Mouse (Mus musculus) naive thymus-derived CD4-positive, alpha-beta T cell, adult 2 months (primary cell): ENCODE data around the gene Hivep2.

ENCODE experiments used
- DNase-seq: peaks from one replicate; pipeline ENCODE4 v3.0.0-alpha.2; 2011; ENCODE audit warnings: low read depth

The Hivep2 gene

DNA sequence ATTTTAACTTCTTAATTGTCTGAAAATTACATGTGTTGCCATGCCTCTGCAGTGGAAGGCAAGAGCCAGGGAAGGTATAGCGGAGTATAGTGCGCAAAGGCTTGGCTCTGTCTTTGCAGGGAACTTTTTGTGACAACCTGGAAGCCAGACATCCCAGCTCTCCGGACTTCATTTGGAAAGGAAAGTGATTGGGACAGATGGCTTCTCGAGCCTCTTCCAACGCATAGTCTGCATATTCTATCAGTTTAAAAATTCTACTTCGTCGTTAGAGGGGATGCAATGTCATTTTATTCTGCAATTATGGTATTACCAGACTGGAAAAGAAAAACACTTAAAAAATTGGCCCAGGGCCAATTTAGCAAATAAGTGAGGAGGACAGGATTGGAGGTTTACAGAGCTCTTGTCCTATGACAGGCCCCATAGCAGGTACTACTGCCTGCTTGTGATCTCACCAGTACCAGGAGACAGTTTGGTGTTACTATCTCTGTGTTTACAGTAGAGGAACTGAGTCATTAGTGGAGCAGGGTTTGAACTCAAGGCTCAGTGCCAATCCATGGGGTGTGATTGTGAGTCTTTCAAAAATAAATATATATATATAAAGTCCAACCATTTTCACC is 7.8 kb downstream of the Hivep2 start:
- DNase-seq, result no peak

GRCm38 (mm10) chr10:13974472-13974871 is 8.6 kb downstream of the Hivep2 start:
- no peak for DNase-seq

DNA sequence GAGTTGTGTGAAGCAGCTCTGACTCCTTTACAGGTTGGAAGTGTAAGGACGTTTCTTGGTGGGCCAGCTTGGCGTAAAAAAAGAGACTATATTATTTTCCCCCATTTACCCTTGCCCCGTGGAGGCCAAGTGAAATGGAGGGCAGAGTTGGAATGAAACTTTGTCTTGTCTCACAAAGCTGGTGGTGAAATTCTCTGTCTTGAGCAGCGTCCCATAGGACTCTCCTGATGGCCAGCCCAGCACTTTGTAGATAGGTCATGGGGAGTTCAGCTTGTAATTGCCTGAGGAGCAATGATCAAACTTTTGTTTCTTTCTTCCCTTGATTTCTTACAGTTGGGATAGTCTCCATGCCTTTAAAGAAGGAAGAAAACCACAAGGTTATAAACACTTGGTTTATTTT is 10.0 kb downstream of the Hivep2 start:
- no peak for DNase-seq

DNA sequence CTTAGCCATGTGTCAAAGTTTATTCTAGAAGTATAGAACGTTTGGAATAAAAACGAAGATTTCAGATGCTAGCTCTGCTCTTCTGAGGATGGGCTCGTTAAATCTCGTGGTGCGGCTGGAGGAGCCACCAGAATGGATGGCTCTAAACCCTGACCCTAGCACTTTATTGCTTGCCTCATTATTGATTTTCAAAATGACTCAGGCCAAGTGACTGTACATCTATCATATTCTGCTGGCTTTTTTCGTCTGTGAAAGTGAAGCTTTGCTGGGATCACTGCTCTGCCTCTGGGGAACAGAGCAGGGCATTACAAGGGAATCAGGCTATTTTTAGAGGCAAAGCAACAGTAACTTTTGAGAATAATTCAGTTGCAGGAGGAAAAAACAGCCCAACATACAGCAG is 10.4 kb downstream of the Hivep2 start:
- DNase-seq, result no peak

DNA sequence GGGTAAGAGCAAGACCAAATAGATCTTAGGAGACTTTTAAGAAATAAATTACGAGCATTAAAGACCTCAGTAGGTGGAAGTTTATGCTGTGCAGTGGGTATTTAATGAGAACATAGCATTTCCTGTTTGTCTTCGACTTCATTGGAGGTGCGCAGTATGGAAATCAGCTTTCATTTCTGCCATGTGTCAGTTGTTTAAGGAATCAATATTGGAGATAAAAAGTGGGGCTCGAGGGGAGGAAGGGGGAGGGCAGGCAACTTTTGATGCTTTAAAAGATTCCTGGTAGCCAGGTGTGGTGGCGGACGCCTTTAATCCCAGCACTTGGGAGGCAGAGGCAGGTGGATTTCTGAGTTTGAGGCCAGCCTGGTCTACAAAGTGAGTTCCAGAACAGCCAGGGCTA is 16.4 kb downstream of the Hivep2 start:
- peak; percentile 72 for DNase-seq

- peak; percentile 94 for DNase-seq
These were observed 17.0 kb downstream of the Hivep2 start for GRCm38 (mm10) chr10:13982769-13983381.

DNA sequence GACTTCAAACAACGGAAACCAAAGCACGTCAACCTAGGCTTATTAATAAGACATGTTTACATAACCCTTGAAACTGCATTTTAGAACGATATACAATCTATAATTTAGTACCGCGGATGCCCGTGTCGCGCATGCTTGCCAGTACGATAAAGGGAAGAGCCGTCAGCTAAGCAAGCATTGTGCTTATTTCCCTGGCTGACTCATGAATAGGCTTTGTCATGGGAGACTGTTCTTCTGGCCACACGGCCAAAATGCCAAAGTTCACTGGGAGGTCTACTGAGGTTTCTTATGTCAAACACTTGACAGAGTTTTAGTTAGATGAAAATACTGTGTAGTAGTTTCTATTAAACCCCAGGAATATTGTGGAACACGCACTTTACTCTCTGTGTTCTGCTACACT is 17.8 kb downstream of the Hivep2 start:
- no peak for DNase-seq

DNA sequence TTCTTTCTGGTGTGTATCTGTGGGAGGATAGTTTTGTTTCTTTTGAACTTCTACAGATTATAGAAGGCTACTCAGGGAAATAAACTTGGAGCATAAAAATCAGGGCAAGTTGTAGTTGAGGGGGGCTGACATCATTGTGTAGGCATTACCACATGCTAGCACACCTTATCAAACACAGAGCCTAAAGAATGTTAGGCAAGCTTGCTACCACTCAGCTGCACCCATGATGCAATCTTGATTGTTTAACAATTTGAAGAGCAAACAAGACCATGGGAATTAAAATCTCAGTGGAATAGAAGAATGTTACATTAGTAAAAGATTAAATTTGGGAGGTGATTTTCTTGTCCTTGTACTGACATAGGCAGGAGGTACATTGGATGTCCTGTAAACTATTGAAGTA is 18.4 kb downstream of the Hivep2 start:
- DNase-seq, result no peak

DNA sequence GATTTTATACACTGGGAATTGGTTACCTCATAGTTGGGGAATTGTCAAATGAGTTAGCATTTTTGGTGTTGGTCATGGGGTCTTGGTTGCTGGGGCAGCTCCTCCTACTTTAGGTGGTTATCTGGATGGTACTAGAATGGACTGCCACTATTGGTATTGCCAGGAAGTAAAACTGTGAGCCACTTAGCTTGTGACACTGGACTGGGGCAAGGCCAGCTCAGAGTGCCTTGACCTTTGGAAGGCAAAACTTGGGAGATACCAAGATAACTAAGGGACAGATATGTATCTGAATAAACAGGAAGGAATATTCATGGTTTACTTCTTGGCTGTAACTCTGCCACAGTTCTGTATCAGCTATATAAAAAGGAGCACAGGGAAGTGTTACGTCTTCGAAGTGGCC is 20.7 kb downstream of the Hivep2 start:
- DNase-seq, result no peak

GRCm38 (mm10) chr10:13987336-13987735 is 21.5 kb downstream of the Hivep2 start:
- DNase-seq, result no peak

GRCm38 (mm10) chr10:13988280-13988679 is 22.4 kb downstream of the Hivep2 start:
- DNase-seq, result no peak

DNA sequence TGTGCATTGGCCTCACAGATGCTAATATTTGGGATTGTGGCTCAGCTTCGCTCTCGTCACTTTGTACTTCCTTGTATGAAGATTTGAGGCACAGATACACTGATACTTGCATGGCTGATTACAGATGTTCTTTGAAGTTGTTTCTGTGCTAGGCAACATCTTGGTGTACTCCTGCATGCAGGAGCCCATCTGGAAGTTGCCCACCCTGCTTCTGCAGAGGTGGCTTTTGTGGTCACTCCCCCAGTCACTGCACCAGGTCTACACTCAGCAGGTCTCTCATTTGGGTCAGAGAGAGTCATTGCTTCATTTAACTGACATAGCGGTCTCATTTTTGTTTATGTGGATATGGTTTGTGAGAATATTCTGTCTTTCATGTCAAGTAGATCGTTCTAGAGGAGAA is 22.9 kb downstream of the Hivep2 start:
- DNase-seq, result no peak

DNA sequence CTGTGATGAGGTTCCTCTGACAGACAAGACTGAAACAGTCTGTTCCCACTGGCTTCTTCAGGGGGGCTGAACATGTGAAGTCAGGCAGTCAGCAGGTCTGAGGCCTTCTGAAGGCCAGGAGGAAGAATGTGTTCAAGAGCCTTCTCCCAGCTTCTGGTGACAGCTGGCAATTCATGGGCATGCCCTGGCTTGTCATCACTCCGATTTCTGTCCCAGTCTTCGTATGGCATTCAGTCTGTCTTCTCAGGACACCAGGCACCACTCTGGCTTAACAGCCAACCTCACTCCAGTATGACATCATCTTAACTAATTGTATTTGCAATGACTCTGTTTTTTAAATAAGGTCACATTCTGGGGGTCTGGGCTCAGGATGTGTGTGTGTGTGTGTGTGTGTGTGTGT is 25.0 kb downstream of the Hivep2 start:
- DNase-seq, result no peak

GRCm38 (mm10) chr10:13993411-13993810 is 27.5 kb downstream of the Hivep2 start:
- DNase-seq, result peak; percentile 87

GRCm38 (mm10) chr10:13997336-13997735 is 31.5 kb downstream of the Hivep2 start:
- DNase-seq, result peak; percentile 43

DNA sequence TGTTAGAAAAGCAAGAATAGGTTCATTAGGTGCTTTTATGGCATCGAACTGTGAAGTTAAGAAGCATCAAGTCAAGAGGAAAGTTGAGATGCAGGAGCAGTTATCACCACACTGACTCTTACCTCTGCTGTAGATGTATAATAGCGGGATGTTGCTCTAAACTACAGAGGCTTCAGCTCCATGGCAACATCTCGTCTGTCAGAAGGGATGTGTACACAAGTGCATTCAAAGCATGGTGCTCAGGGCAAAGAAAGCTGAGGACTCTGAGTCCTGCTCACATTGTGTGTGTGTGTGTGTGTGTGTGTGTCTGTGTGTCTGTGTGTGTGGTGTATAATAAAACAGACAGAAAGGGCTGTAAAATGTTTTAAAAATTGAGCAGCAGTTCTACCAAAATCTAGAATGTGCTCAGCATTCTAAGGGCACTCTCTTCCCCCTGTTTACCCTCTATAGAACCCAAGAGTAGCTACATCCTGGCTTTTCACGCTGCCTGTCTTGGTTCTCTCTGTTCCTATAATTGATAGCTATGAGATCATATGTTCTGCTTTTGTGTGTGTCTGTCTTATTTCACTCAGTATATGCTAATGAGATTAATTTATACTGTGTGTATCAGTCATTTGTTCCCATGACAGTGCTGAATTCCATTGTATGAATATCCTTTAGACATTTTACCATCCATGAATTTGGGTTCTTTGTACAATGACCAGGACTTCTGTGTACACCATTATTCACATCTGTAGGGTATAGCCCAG is 39.1 kb downstream of the Hivep2 start:
- DNase-seq, result peak; percentile 50

DNA sequence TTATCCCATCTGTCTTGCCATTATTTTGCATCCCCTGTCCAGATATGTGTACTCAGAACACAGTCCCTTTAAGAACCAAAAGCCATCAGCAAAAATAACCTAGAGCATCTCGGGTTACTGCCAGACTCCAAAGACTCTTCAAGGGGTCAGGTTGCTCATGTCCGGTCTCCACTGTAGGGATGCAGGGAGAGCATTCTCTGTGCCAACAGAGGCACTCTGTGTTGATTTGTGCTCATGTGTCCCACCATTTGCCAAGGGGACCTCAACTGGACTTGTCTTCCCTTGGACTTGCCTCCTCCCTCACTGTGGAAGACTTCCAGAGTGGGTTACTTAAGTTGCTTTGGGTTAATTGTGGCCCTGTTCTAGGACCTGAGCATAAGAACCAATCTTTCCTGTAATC is 43.8 kb downstream of the Hivep2 start:
- no peak for DNase-seq

DNA sequence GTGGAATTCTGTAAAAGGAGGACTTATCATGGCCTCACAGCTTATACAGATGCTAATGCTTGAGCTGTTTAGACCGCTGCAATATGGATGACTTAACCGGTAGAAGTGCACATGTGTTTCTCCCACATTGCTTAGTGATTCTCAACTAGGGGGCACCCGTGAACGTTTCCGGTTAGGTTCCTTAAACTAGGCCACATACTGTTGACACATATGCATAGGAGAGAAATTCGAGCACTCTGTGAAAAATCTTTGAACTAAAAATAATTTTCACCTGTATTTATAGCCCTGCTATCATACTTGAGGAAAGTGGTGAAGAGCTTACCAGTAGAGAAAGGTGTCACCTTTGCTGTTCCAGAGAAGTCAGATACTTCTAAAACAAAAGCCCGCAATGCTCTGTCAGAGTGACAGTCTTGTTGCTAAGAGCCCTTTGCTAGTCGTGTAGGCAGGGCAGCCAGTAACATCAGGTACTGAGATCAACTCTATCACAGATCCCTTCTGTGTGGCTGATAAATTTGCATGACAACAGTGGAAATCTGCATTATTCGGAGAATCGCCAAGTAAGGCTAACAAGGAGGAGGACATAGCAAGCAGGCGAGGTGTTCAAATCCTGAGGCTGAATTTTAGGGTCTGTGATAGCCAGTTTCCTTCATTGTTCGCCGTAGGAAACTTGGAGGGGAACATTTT is 50.6 kb downstream of the Hivep2 start:
- peak; percentile 63 for DNase-seq

DNA sequence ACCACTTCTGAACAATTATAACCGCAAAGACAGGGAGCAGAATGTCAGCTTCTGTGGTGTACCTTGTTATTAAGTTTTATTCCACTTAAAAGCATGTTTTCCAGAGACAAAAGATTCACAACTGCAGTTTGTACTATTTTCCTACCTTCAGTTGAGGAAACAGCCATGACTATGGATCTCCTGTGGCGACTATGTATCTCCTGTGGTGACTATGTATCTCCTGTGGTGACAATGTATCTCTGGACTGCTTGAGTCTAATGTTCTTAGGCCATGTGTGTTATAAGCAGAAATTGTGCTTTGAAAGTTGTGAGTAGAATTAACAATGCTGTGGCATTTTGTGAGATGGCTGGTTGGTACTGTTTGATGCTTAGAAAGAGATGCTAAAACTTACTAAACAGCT is 51.5 kb downstream of the Hivep2 start:
- DNase-seq, result no peak

DNA sequence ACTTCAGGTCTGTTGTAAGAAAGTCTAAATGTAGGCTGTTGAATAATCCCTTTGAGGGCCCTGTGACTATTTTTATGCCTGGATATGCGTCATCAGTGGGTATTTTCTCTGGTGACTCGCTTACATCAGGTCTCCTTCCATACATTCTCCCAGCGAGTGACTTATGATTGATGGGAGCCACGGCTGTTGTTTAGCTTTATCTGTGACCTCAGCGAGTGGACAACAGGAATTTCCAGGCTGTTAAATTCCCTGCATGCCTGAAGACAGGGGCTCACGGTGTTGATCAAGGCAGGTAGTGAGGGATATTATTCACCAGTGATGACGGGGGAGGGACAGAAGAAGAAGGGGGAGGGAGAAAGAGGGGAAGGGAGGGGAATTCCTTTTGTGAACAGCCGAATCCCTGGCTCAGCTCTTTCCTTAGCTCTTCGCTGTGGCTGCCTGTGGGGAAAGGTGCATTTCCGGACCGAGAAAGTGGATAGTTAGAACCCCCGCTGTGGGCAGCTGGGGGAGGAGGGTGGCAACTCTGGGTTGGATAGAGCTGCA is 52.0 kb downstream of the Hivep2 start:
- peak; percentile 48 for DNase-seq

DNA sequence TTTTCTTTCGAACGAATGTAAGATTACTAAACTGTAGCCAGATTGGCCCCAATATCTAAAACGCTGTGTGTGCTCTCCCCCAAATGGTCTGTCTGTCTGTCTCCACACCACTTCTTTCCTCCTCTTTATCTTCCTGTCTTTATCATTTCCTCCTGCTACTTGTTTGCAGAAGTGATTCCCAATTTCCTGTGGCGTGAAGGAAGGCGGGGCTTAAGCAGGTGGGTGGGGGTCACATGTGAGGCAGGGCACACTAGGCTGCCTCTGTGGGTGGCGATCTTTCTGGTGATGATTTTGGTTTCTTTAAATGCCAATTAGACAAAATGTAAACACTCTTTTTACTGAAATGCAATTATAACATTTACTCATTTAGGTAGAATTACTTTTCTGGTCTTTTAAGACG is 52.8 kb downstream of the Hivep2 start:
- no peak for DNase-seq

- no peak for DNase-seq
These were observed 53.3 kb downstream of the Hivep2 start for GRCm38 (mm10) chr10:14019198-14019597.

GRCm38 (mm10) chr10:14020253-14020652 is 54.4 kb downstream of the Hivep2 start:
- no peak for DNase-seq
